Mouse (Mus musculus) lung, postnatal 14 days (tissue): ENCODE results near the gene Gpatch3.
A peak's percentile ranks its signal among the peaks of the same experiment; 100 is the strongest.

Experiments
- DNase-seq: peaks from one replicate; pipeline ENCODE4 v3.0.0; 2021

The Gpatch3 gene

GRCm38 (mm10) chr4:133592570-133592969 lies 18.0 kb downstream of the Gpatch3 start:
- peak; percentile 79 for DNase-seq

- no peak for DNase-seq
Observed at GRCm38 (mm10) chr4:133595538-133595937, 21.0 kb downstream of the Gpatch3 start.

GRCm38 (mm10) chr4:133596084-133596483 lies 21.5 kb downstream of the Gpatch3 start:
- DNase-seq = no peak

GRCm38 (mm10) chr4:133598616-133599015 lies 24.1 kb downstream of the Gpatch3 start:
- DNase-seq = no peak

- DNase-seq = no peak
Observed at GRCm38 (mm10) chr4:133599116-133599515, 24.6 kb downstream of the Gpatch3 start.

- DNase-seq = peak; percentile 93
Observed at GRCm38 (mm10) chr4:133599571-133600073, 25.1 kb downstream of the Gpatch3 start.

GRCm38 (mm10) chr4:133600306-133600705 lies 25.8 kb downstream of the Gpatch3 start:
- no peak for DNase-seq

- DNase-seq = peak; percentile 79
Observed at GRCm38 (mm10) chr4:133601721-133602218, 27.2 kb downstream of the Gpatch3 start, which contains the start of gene Sfn. Gene Sfn (minus strand): TSS chr4:133602168.

- no peak for DNase-seq
Observed at GRCm38 (mm10) chr4:133603056-133603455, 28.5 kb downstream of the Gpatch3 start.

- DNase-seq = no peak
Observed at GRCm38 (mm10) chr4:133604175-133604574, 29.6 kb downstream of the Gpatch3 start.

- DNase-seq = no peak
Observed at GRCm38 (mm10) chr4:133604856-133605255, 30.3 kb downstream of the Gpatch3 start.

- no peak for DNase-seq
Observed at GRCm38 (mm10) chr4:133605330-133605729, 30.8 kb downstream of the Gpatch3 start.

- no peak for DNase-seq
Observed at GRCm38 (mm10) chr4:133607284-133607683, 32.7 kb downstream of the Gpatch3 start.

GRCm38 (mm10) chr4:133609719-133610118 lies 35.2 kb downstream of the Gpatch3 start:
- peak; percentile 93 for DNase-seq

- DNase-seq = no peak
Observed at GRCm38 (mm10) chr4:133611815-133612214, 37.3 kb downstream of the Gpatch3 start.

- DNase-seq = no peak
Observed at GRCm38 (mm10) chr4:133612416-133612815, 37.9 kb downstream of the Gpatch3 start.

- DNase-seq = no peak
Observed at GRCm38 (mm10) chr4:133613026-133613425, 38.5 kb downstream of the Gpatch3 start.

- no peak for DNase-seq
Observed at GRCm38 (mm10) chr4:133613867-133614266, 39.3 kb downstream of the Gpatch3 start.

- peak; percentile 77 for DNase-seq
Observed at GRCm38 (mm10) chr4:133614274-133614761, 39.8 kb downstream of the Gpatch3 start.

GRCm38 (mm10) chr4:133615416-133615815 lies 40.9 kb downstream of the Gpatch3 start:
- no peak for DNase-seq

- no peak for DNase-seq
Observed at GRCm38 (mm10) chr4:133617936-133618335, 43.4 kb downstream of the Gpatch3 start.

GRCm38 (mm10) chr4:133619473-133620136 lies 45.1 kb downstream of the Gpatch3 start:
- no peak for DNase-seq

- no peak for DNase-seq
Observed at GRCm38 (mm10) chr4:133620668-133621067, 46.1 kb downstream of the Gpatch3 start.

GRCm38 (mm10) chr4:133622161-133622695 lies 47.7 kb downstream of the Gpatch3 start:
- DNase-seq = no peak
